Mouse (Mus musculus) ovary, postnatal 14 days (tissue): Measurements from ENCODE around the gene Prkag2.
A peak's percentile ranks its signal among the peaks of the same experiment; 100 is the strongest.

Experiments used
- DNase-seq: peaks from one replicate; pipeline ENCODE4 v3.0.0; 2022; ENCODE audit warnings: low spot score

Prkag2 gene

DNA sequence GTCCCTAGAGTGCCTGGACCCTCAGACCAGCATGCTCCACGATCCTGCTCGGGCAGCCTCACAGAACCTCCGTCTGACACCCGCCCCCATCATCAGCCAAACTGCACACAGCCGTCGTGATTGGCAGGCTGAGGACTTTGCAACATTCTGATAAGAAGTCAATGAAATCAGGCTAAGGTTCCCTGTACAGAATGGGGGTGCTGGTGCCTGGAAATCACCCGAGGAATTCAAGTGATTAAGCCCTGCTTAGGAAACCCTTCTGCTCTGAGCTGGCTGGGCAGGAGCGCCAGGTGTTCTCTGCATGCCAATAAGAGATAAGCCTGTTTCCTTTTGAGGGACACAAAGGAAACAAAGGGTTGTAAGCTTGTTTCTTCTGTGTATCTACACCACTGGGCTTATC, 131.7 kb downstream of the Prkag2 start:
- no peak for DNase-seq

DNA sequence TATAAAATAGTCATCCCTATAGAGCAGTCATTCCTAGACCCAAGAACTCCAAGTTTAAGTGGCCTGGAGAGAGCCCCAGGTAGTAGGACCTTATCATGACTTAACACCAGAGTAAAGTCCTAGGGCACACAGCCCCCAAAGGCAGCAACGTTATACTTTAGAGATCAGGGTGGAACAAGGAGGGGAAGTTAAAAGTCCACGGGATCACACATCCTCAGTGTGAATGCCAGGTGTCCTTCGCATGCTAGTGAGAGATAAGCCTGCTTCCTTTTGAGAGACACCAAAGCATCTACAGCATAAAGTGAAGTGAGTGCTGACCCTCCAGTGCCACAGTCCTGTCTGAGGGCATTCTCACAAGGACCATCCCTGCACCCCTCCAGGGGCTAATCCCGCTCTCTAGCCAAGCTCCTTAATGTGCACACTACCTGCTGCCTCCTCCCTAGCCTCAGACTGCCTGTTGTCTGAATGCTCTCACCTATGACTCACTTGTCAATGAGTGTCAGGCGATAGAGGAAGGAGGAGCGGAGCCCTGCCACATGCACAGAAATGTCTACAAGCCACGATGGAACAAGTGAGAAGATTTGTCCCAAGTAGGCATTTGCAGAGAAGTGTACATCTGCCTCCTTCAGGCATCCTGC, 132.4 kb downstream of the Prkag2 start:
- DNase-seq: no peak

DNA sequence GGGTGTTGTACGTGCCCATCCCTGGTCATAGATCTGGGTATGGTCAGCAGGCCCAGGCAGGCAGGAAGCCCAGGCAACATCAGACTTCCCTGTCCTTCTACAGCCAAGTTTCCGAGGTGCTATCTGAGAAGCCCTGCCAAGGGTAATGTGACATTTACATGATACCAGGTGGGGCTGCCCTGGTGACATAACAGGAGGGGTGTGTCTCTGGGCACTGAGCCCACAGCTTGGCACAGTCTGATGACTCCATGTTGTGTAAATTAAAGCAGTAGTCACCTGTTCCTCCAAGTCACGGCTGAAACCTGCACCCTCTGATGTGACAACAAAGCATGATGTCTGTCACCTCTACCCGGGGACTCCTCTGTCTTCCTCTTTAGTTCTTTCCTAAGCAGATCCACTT, 136.7 kb downstream of the Prkag2 start:
- DNase-seq: peak; percentile 20

DNA sequence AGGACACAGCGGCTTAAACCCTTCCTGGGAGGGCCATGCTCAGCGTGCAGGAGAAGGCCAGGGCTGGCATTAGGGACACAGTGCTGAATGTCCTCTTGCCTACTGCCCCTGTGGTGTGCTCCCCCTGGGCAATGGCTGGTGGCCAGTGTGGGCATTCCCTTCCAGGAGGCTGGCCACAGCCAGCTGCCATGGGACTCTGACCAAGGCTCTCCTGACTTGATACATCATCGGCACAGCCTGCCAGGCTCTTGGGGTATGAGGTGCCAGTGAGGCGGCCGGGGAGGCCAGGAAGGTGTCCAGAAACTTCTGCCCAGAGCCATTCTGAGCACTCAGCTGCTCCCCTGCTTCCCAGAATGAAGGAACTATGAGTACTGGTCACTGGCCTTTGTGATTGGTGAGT, 139.7 kb downstream of the Prkag2 start:
- DNase-seq: no peak

GRCm38 (mm10) chr5:24959758-24960157, 140.7 kb downstream of the Prkag2 start:
- DNase-seq: no peak

DNA sequence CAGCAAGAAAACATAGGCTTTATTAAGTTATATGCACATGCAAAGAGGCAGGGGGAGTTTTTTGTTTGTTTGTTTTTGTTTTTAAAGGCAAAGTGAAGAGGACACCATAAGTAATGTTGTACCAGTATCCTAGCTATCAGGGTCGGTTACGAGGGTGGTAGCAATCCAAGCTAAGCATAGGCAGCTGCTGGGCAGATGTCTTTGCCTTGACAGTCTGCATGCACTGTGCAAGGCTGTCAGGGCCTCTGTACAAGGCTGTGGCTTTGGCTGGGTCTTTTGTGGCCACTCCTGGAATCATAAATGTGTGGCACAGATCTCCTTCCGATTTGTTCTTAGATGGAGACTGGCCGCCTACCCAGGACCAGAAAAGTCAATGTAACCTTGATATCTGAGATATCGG, 141.8 kb downstream of the Prkag2 start:
- DNase-seq: no peak

- no peak for DNase-seq
These were observed 143.6 kb downstream of the Prkag2 start for GRCm38 (mm10) chr5:24956891-24957290.

DNA sequence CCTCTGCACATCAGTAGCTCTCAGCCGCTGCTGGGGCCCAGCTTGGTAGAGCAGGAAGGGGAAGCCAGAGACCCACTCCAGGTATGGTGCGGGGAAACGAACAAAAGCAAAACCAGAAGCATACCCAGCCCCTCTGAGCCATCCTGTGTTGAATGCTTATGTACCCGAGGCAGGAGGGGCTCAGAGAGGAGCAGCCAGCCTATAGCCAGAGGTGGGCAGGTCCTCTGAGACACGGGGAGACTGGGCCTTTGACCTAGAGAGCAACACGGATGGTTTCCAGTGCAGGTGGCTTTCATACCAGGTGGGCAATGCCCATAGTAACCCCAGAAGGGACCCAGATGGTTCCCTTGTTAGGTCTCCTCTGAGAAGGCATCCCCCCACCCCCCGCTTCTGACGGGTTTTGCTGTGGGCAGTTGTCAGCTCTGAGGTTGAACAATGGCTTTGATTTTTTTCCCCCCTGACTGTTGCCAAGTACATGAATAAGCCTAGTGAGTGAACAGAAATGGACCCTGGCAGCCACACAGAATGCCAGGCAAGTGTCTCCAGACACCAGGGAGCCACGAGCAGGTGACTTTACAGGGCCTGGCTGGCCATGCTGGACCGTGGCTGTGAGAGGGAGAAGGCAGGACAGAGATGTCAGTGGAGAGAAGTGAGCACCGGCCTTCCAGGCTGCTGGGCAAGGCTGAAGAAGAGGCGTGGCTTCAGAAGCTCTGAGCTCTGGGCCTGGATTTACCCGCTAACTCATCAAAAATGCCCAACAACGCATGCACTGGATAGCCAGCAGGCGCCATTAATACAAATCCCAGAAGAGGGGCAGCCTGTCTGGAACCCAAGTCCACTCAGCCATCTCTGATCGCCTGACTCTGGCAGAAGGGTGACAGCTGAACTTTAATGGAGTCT, 147.3 kb downstream of the Prkag2 start:
- no peak for DNase-seq

GRCm38 (mm10) chr5:24952212-24952611, 148.2 kb downstream of the Prkag2 start:
- DNase-seq: no peak

GRCm38 (mm10) chr5:24950891-24951574, 149.4 kb downstream of the Prkag2 start:
- DNase-seq: no peak

GRCm38 (mm10) chr5:24950039-24950438, 150.4 kb downstream of the Prkag2 start:
- no peak for DNase-seq

DNA sequence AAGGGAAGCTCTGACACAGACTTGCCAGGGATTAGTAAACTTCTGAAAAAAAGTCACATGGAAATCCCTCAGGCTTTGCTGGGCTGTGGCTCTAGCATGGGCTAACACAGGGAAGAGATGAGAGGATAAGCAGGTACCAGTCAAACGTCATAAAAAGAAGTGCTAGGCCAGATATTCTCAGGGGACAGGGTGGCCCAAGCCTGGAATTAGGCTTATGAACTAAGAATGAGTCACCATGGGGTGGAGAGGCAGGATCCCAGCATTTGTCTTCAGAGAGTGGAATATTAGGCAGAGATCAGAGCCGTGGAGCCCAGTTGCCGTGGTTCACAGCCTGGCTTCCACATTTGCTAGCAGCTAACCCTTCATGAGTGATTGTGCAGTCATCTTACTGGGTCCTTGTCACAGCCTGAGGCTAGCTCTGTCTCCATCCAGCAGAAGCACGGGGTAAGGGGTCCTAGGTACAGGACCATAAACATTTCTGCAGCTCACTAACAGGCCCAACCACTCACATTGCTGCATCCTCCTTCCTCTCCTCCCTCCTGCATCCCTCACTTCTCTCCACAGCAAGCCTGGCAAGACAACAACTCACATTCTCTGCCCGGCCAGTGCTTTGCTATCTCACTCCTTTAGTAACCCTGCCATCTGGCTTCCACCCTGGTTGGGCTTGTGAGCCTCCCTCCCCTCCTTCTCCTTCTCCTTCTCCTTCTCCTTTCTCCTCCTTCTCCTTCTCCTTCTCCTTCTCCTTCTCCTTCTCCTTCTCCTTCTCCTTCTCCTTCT, 162.2 kb downstream of the Prkag2 start:
- DNase-seq: no peak

- no peak for DNase-seq
These were observed 164.0 kb downstream of the Prkag2 start for GRCm38 (mm10) chr5:24936451-24936850.

- DNase-seq: no peak
These were observed 165.0 kb downstream of the Prkag2 start for GRCm38 (mm10) chr5:24935446-24935845.

DNA sequence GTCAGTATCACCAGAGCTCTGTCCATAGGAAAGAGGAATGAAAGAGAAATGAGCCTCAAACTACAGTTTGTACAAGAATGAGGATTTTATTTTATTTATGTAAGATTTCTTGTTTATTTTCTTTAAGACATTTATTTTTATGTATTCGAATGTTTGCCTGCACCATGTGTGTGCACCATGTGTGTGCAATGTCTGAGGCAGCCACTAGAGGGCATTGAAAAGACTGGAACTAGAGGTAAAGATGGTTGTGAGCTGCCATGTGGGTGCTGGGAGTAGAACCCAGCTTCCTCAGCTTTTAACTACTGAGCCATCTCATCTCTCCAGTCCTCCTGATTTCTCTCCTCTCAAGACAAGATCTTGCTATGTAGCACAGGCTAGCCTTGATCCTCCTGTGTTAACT, 166.7 kb downstream of the Prkag2 start:
- DNase-seq: no peak

GRCm38 (mm10) chr5:24931578-24932185, 168.8 kb downstream of the Prkag2 start:
- no peak for DNase-seq

GRCm38 (mm10) chr5:24930831-24931577, 169.4 kb downstream of the Prkag2 start:
- DNase-seq: no peak

- DNase-seq: no peak
These were observed 171.6 kb downstream of the Prkag2 start for GRCm38 (mm10) chr5:24928816-24929215.

GRCm38 (mm10) chr5:24927706-24928105, 172.7 kb downstream of the Prkag2 start:
- no peak for DNase-seq

DNA sequence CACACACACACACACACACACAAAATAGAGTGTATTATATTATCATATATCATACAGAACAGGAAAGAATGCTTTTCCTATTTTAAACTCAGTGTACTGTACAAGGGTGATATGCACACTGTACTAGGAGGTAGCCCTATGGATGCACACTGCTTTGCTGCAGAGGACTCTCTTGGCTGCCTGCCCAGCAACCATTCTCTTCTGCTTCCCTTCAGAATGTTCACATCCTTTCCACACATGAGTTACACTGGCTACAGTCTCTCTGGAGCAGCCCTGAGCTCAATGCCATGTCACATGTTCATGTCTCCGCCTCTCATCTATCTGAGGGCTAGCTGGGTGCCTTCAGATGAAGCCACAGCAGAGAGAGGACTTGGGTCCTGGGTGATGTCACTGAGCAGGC, 181.3 kb downstream of the Prkag2 start:
- no peak for DNase-seq

DNA sequence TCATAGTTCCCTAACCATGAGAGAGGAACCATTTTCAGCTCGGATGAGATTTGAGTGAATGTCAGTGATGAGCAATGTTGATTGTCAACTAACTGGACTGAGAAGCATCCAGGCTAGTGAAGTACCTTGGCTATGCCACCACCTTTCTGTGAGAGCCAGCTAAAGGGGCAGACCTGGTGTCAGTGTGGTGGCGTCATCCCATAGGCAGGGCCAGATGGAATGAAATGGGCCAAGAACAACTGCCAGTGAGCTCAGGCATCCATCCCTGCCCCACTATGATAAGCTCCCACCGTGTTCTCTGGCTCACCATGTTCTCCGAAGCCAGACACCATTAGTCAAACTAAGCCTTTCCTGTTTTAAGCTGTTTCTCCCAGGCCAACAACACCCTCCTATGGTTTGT, 183.9 kb downstream of the Prkag2 start:
- no peak for DNase-seq
